Mouse (Mus musculus): Measurements from ENCODE around the gene Atp6v1g3. TPM values are rescaled to one million over a fixed set of nuclear protein-coding genes. Genes with fewer than 3 reads are reported as not detected.

Atp6v1g3 gene
- not detected in 2 replicates for polyA plus RNA-seq (2014; fragmentation: Nextera tagmentation; extraction: Ambion mirVana)

GRCm38 (mm10) chr1:138273438-138273837, at the start of gene Atp6v1g3:
Atp6v1g3 (plus strand) TSS chr1:138273738.
- WGBS, result 82% methylated on average over 2 of the region's 2 CpGs
- no peaks in the 10 kb centered on the region for H3K4me1 ChIP-seq (ENCODE audit: insufficient read depth)
- no peaks in the 10 kb centered on the region for H3K9me3 ChIP-seq (ENCODE audit: low read depth, low read length)
- ATAC-seq (ENCODE audit: insufficient read depth) (no peak), DNase-seq (no peak)
- no peak within 1 kb of the TSS for H3K4me2 ChIP-seq
- no peaks in the 10 kb centered on the region for H3K27me3 ChIP-seq (ENCODE audit: insufficient read depth, low read length)
- no peak for TF ChIP-seq CTCF (IDR thresholded peaks at IDR 0.05; ENCODE audit: low read depth)
- H3K9ac ChIP-seq, result no peak within 1 kb of the TSS
- no peaks in the 10 kb centered on the region for H3K36me3 ChIP-seq (ENCODE audit: insufficient read depth)
- no peak within 1 kb of the TSS for H3K27ac ChIP-seq (ENCODE audit: low read depth)
- H3K4me3 ChIP-seq (ENCODE audit: low read depth, low read length), result no peak within 1 kb of the TSS

GRCm38 (mm10) chr1:138233051-138233450, 40.5 kb upstream of the Atp6v1g3 start:
- TF ChIP-seq CTCF (IDR thresholded peaks at IDR 0.05; ENCODE audit: low read depth), result no peak

GRCm38 (mm10) chr1:138237252-138237651, 36.3 kb upstream of the Atp6v1g3 start:
- Histone ChIP-seq H3K27ac (ENCODE audit: low read depth) (no peak overlapping the region), H3K4me1 (ENCODE audit: insufficient read depth) (no peaks in the 10 kb centered on the region), H3K9ac (no peak overlapping the region), H3K27me3 (ENCODE audit: insufficient read depth, low read length) (no peaks in the 10 kb centered on the region), H3K4me3 (ENCODE audit: low read depth, low read length) (no peak overlapping the region), H3K36me3 (ENCODE audit: insufficient read depth) (no peaks in the 10 kb centered on the region), H3K9me3 (ENCODE audit: low read depth, low read length) (no peaks in the 10 kb centered on the region), H3K4me2 (no peak overlapping the region)
- no peak for DNase-seq
- ATAC-seq (ENCODE audit: insufficient read depth), result no peak
- WGBS, result 81% methylated on average over 2 of the region's 2 CpGs
- TF ChIP-seq CTCF (IDR thresholded peaks at IDR 0.05; ENCODE audit: low read depth), result no peak

More at GRCm38 (mm10) chr1:138233051-138233450, 40.5 kb upstream of the Atp6v1g3 start:
- no peaks in the 10 kb centered on the region for H3K4me1 ChIP-seq (ENCODE audit: insufficient read depth)
- no peak overlapping the region for H3K9ac ChIP-seq
- no peaks in the 10 kb centered on the region for H3K9me3 ChIP-seq (ENCODE audit: low read depth, low read length)
- no peaks in the 10 kb centered on the region for H3K36me3 ChIP-seq (ENCODE audit: insufficient read depth)
- no peaks in the 10 kb centered on the region for H3K27me3 ChIP-seq (ENCODE audit: insufficient read depth, low read length)
- no peak overlapping the region for H3K4me2 ChIP-seq
- H3K27ac ChIP-seq (ENCODE audit: low read depth), result no peak overlapping the region
- no peak for ATAC-seq (ENCODE audit: insufficient read depth)
- no peak overlapping the region for H3K4me3 ChIP-seq (ENCODE audit: low read depth, low read length)
- DNase-seq, result no peak

GRCm38 (mm10) chr1:138243947-138244346, 29.6 kb upstream of the Atp6v1g3 start:
- WGBS, result 35% methylated on average over 5 of the region's 5 CpGs
- TF ChIP-seq CTCF (IDR thresholded peaks at IDR 0.05; ENCODE audit: low read depth), result no peak
- Histone ChIP-seq H3K4me2 (no peak overlapping the region), H3K27me3 (ENCODE audit: insufficient read depth, low read length) (no peaks in the 10 kb centered on the region), H3K4me3 (ENCODE audit: low read depth, low read length) (no peak overlapping the region), H3K36me3 (ENCODE audit: insufficient read depth) (no peaks in the 10 kb centered on the region), H3K9ac (no peak overlapping the region), H3K4me1 (ENCODE audit: insufficient read depth) (no peaks in the 10 kb centered on the region), H3K9me3 (ENCODE audit: low read depth, low read length) (no peaks in the 10 kb centered on the region), H3K27ac (ENCODE audit: low read depth) (no peak overlapping the region)
- DNase-seq (peak; percentile 47), ATAC-seq (ENCODE audit: insufficient read depth) (peak; percentile 48; the same call in 1 of the 2 replicates)

GRCm38 (mm10) chr1:138244485-138244884, 29.1 kb upstream of the Atp6v1g3 start:
- 0 out of 2 replicates have a peak overlapping the region, but pooled peaks have one; percentile 25 for H3K4me2 ChIP-seq
- H3K4me1 ChIP-seq (ENCODE audit: insufficient read depth), result no peaks in the 10 kb centered on the region
- 28% methylated on average over 7 of the region's 7 CpGs for WGBS
- H3K9ac ChIP-seq, result no peak overlapping the region
- DNase-seq (peak; percentile 88), ATAC-seq (ENCODE audit: insufficient read depth) (peak; percentile 83; the same call in 1 of the 2 replicates)
- TF ChIP-seq CTCF (IDR thresholded peaks at IDR 0.05; ENCODE audit: low read depth), result no peak
- H3K4me3 ChIP-seq (ENCODE audit: low read depth, low read length), result no peak overlapping the region
- H3K27me3 ChIP-seq (ENCODE audit: insufficient read depth, low read length), result no peaks in the 10 kb centered on the region
- H3K9me3 ChIP-seq (ENCODE audit: low read depth, low read length), result no peaks in the 10 kb centered on the region
- no peak overlapping the region for H3K27ac ChIP-seq (ENCODE audit: low read depth)
- no peaks in the 10 kb centered on the region for H3K36me3 ChIP-seq (ENCODE audit: insufficient read depth)

GRCm38 (mm10) chr1:138245103-138245502, 28.4 kb upstream of the Atp6v1g3 start:
- Histone ChIP-seq H3K9me3 (ENCODE audit: low read depth, low read length) (no peaks in the 10 kb centered on the region), H3K36me3 (ENCODE audit: insufficient read depth) (no peaks in the 10 kb centered on the region), H3K27ac (ENCODE audit: low read depth) (no peak overlapping the region), H3K4me3 (ENCODE audit: low read depth, low read length) (no peak overlapping the region), H3K9ac (no peak overlapping the region), H3K4me2 (peak overlapping the region; percentile 25; the same call in 1 of the 2 replicates), H3K4me1 (ENCODE audit: insufficient read depth) (no peaks in the 10 kb centered on the region), H3K27me3 (ENCODE audit: insufficient read depth, low read length) (no peaks in the 10 kb centered on the region)
- 31% methylated on average over 4 of the region's 4 CpGs for WGBS
- peak; percentile 54; the same call in 1 of the 2 replicates for ATAC-seq (ENCODE audit: insufficient read depth)
- no peak for TF ChIP-seq CTCF (IDR thresholded peaks at IDR 0.05; ENCODE audit: low read depth)
- peak; percentile 44 for DNase-seq

GRCm38 (mm10) chr1:138245533-138245932, 28.0 kb upstream of the Atp6v1g3 start:
- no peak overlapping the region for H3K9ac ChIP-seq
- H3K4me3 ChIP-seq (ENCODE audit: low read depth, low read length), result no peak overlapping the region
- TF ChIP-seq CTCF (IDR thresholded peaks at IDR 0.05; ENCODE audit: low read depth), result no peak
- peak overlapping the region; percentile 42; the same call in 1 of the 2 replicates for H3K27ac ChIP-seq (ENCODE audit: low read depth)
- no peak for ATAC-seq (ENCODE audit: insufficient read depth)
- peak; percentile 28 for DNase-seq
- no peaks in the 10 kb centered on the region for H3K36me3 ChIP-seq (ENCODE audit: insufficient read depth)
- H3K27me3 ChIP-seq (ENCODE audit: insufficient read depth, low read length), result no peaks in the 10 kb centered on the region
- H3K4me2 ChIP-seq, result peak overlapping the region; percentile 4; the same call in 1 of the 2 replicates
- no peaks in the 10 kb centered on the region for H3K9me3 ChIP-seq (ENCODE audit: low read depth, low read length)
- H3K4me1 ChIP-seq (ENCODE audit: insufficient read depth), result no peaks in the 10 kb centered on the region
- 76% methylated on average over 3 of the region's 3 CpGs for WGBS

All from lung, embryonic 14.5 days (tissue).